Mouse (Mus musculus): ENCODE data around the gene Gm11009.
"Not testable (repeated sequence)": the region's sequence is repeated elsewhere in the genome, so short reads cannot be mapped to it uniquely, and the experiment has no call there.

The Gm11009 gene

GRCm38 (mm10) chr2:176319394-176319793, at the start of gene Gm11009:
Gm11009 (minus strand) TSS chr2:176319494.
- in situ Hi-C loops (cut with MboI, MseI): not testable (repeated sequence)

Data from T-helper 17 cell (primary cell).